Mouse (Mus musculus): ENCODE results near the gene Duoxa1. TPM values are rescaled to one million over a fixed set of nuclear protein-coding genes. Genes with fewer than 3 reads are reported as not detected.
"Not testable (repeated sequence)": the region's sequence is repeated elsewhere in the genome, so short reads cannot be mapped to it uniquely, and the experiment has no call there.

Duoxa1 gene
- polyA plus RNA-seq, 1 experiment from 2014 or later, result not detected

DNA sequence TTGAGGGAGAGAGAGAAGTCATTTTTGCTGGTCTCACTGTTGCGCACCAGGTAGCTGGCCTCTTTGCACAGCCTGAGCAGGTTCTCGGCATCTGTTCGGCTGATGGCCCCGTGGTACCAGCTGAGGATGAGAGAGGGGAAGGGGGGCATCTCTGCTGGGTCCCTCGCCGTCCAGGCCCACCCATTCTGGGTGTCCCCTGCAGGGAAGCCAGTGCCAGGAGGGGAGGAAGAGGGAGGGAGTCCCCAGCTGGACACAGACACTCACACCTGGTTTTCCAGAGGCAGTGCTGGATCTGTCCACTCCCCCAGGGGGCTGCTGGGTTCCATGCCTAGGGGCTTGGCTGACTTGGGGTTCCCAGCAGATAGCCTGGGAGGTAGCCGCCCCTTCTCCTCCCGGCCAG, 40.2 kb upstream of the Duoxa1 start:
- Histone ChIP-seq H3K4me2 (no peak overlapping the region), H3K27me3 (replicated peaks; ENCODE audit: control insufficient read depth, insufficient read depth, low read length) (no peaks in the 10 kb centered on the region), H3K27ac (ENCODE audit: low read depth, low read length) (no peak overlapping the region), H3K4me3 (ENCODE audit: low read depth, low read length) (no peak overlapping the region), H3K4me1 (replicated peaks; ENCODE audit: control insufficient read depth, insufficient read depth, low read length) (peaks cover 12% of the 10 kb centered on the region), H3K9ac (ENCODE audit: low read depth, low read length) (no peak overlapping the region), H3K9me3 (ENCODE audit: control insufficient read depth, low read length) (no peaks in the 10 kb centered on the region), H3K36me3 (ENCODE audit: control insufficient read depth, insufficient read depth, low read length) (peaks cover 3% of the 10 kb centered on the region)
- DNase-seq (ENCODE audit: low spot score) (no peak), ATAC-seq (replicated peaks; ENCODE audit: low FRiP score) (no peak)
- 91% methylated on average over 8 of the region's 8 CpGs for WGBS

DNA sequence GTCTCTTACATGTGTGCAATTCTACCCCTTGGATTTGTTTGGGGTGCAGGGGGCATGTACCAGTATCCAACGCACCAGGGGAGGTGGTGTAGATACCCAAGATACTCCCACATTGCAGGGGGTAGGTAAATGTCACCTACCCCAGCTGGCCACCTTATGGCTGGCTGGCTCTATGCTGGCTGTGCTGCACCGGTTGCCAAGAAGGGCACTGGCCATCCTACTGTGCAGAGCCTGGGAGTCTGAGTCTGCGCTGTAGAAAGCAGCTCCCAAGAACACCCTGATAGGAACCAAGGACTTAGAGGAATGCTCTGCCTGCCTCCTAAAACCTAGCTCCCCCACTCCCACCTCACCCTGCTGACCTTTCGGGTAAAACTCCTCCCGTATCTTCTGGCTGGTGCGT, 39.5 kb upstream of the Duoxa1 start:
- no peak overlapping the region for H3K4me3 ChIP-seq (ENCODE audit: low read depth, low read length)
- H3K27ac ChIP-seq (ENCODE audit: low read depth, low read length), result no peak overlapping the region
- H3K9me3 ChIP-seq (ENCODE audit: control insufficient read depth, low read length), result no peaks in the 10 kb centered on the region
- H3K36me3 ChIP-seq (ENCODE audit: control insufficient read depth, insufficient read depth, low read length), result peaks cover 3% of the 10 kb centered on the region
- no peak overlapping the region for H3K9ac ChIP-seq (ENCODE audit: low read depth, low read length)
- DNase-seq (ENCODE audit: low spot score), result no peak
- 77% methylated on average over 6 of the region's 6 CpGs for WGBS
- ATAC-seq (replicated peaks; ENCODE audit: low FRiP score), result no peak
- no peak overlapping the region for H3K4me2 ChIP-seq
- H3K4me1 ChIP-seq (replicated peaks; ENCODE audit: control insufficient read depth, insufficient read depth, low read length), result peaks cover 12% of the 10 kb centered on the region
- H3K27me3 ChIP-seq (replicated peaks; ENCODE audit: control insufficient read depth, insufficient read depth, low read length), result no peaks in the 10 kb centered on the region

DNA sequence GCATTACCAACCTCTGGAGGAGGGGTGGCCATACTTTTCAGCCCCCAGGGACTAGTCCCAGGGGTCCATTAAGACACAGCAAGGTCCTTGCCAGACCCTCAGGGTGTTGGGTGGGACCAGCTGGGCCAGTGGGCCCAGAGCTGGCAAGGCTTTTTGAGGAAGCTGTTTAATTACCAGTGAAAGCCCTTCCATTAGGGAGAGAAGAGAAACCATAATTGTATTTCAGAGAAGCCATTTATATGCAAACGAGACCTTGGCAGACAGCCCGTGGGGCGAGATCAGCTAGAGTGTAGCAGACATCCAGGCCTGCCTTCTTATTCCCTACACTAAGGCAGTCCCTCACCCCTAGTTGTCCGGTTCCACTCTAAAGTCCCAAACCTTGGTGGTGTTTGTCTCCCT, 38.4 kb upstream of the Duoxa1 start:
- Histone ChIP-seq H3K4me1 (replicated peaks; ENCODE audit: control insufficient read depth, insufficient read depth, low read length) (peaks cover 12% of the 10 kb centered on the region), H3K4me3 (ENCODE audit: low read depth, low read length) (no peak overlapping the region), H3K4me2 (no peak overlapping the region), H3K9me3 (ENCODE audit: control insufficient read depth, low read length) (no peaks in the 10 kb centered on the region), H3K27ac (ENCODE audit: low read depth, low read length) (no peak overlapping the region), H3K36me3 (ENCODE audit: control insufficient read depth, insufficient read depth, low read length) (peaks cover 3% of the 10 kb centered on the region), H3K9ac (ENCODE audit: low read depth, low read length) (no peak overlapping the region), H3K27me3 (replicated peaks; ENCODE audit: control insufficient read depth, insufficient read depth, low read length) (no peaks in the 10 kb centered on the region)
- 84% methylated on average over 4 of the region's 4 CpGs for WGBS
- DNase-seq (ENCODE audit: low spot score), result no peak
- no peak for ATAC-seq (replicated peaks; ENCODE audit: low FRiP score)

- H3K4me2 ChIP-seq, result no peak overlapping the region
- 77% methylated on average over 5 of the region's 5 CpGs for WGBS
- H3K27ac ChIP-seq (ENCODE audit: low read depth, low read length), result no peak overlapping the region
- no peaks in the 10 kb centered on the region for H3K27me3 ChIP-seq (replicated peaks; ENCODE audit: control insufficient read depth, insufficient read depth, low read length)
- DNase-seq (ENCODE audit: low spot score), result no peak
- H3K36me3 ChIP-seq (ENCODE audit: control insufficient read depth, insufficient read depth, low read length), result peaks cover 3% of the 10 kb centered on the region
- no peak for ATAC-seq (replicated peaks; ENCODE audit: low FRiP score)
- H3K4me3 ChIP-seq (ENCODE audit: low read depth, low read length), result no peak overlapping the region
- H3K9me3 ChIP-seq (ENCODE audit: control insufficient read depth, low read length), result no peaks in the 10 kb centered on the region
- peaks cover 12% of the 10 kb centered on the region for H3K4me1 ChIP-seq (replicated peaks; ENCODE audit: control insufficient read depth, insufficient read depth, low read length)
- no peak overlapping the region for H3K9ac ChIP-seq (ENCODE audit: low read depth, low read length)
These were observed 37.8 kb upstream of the Duoxa1 start for GRCm38 (mm10) chr2:122351156-122351930.

GRCm38 (mm10) chr2:122349136-122349785, 35.7 kb upstream of the Duoxa1 start:
- Histone ChIP-seq H3K4me2 (peak overlapping the region; percentile 83), H3K9ac (ENCODE audit: low read depth, low read length) (peak overlapping the region; percentile 77), H3K36me3 (ENCODE audit: control insufficient read depth, insufficient read depth, low read length) (peaks cover 3% of the 10 kb centered on the region), H3K9me3 (ENCODE audit: control insufficient read depth, low read length) (no peaks in the 10 kb centered on the region), H3K27ac (ENCODE audit: low read depth, low read length) (peak overlapping the region; percentile 66; the same call in 1 of the 2 replicates), H3K4me3 (ENCODE audit: low read depth, low read length) (peak overlapping the region; percentile 58), H3K4me1 (replicated peaks; ENCODE audit: control insufficient read depth, insufficient read depth, low read length) (peaks cover 12% of the 10 kb centered on the region), H3K27me3 (replicated peaks; ENCODE audit: control insufficient read depth, insufficient read depth, low read length) (no peaks in the 10 kb centered on the region)
- WGBS, result 14% methylated on average over 14 of the region's 14 CpGs
- peak; percentile 60 for ATAC-seq (replicated peaks; ENCODE audit: low FRiP score)
- DNase-seq (ENCODE audit: low spot score), result peak; percentile 64

GRCm38 (mm10) chr2:122348531-122349131, 35.1 kb upstream of the Duoxa1 start:
- no peaks in the 10 kb centered on the region for H3K9me3 ChIP-seq (ENCODE audit: control insufficient read depth, low read length)
- H3K27me3 ChIP-seq (replicated peaks; ENCODE audit: control insufficient read depth, insufficient read depth, low read length), result no peaks in the 10 kb centered on the region
- peak overlapping the region; percentile 66; the same call in 1 of the 2 replicates for H3K27ac ChIP-seq (ENCODE audit: low read depth, low read length)
- WGBS, result under 1% methylated on average over 57 of the region's 63 CpGs
- peak overlapping the region; percentile 83 for H3K4me2 ChIP-seq
- peaks cover 12% of the 10 kb centered on the region for H3K4me1 ChIP-seq (replicated peaks; ENCODE audit: control insufficient read depth, insufficient read depth, low read length)
- H3K4me3 ChIP-seq (ENCODE audit: low read depth, low read length), result peak overlapping the region; percentile 58
- peaks cover 3% of the 10 kb centered on the region; the same call in 1 of the 2 replicates for H3K36me3 ChIP-seq (ENCODE audit: control insufficient read depth, insufficient read depth, low read length)
- peak overlapping the region; percentile 77 for H3K9ac ChIP-seq (ENCODE audit: low read depth, low read length)
- ATAC-seq (replicated peaks; ENCODE audit: low FRiP score), result peak; percentile 89
- DNase-seq (ENCODE audit: low spot score), result peak; percentile 88

- no peak overlapping the region for H3K4me2 ChIP-seq
- no peak for DNase-seq (ENCODE audit: low spot score)
- no peaks in the 10 kb centered on the region for H3K27me3 ChIP-seq (replicated peaks; ENCODE audit: control insufficient read depth, insufficient read depth, low read length)
- ATAC-seq (replicated peaks; ENCODE audit: low FRiP score), result no peak
- H3K36me3 ChIP-seq (ENCODE audit: control insufficient read depth, insufficient read depth, low read length), result no peaks in the 10 kb centered on the region
- H3K9me3 ChIP-seq (ENCODE audit: control insufficient read depth, low read length), result no peaks in the 10 kb centered on the region
- no peak overlapping the region for H3K4me3 ChIP-seq (ENCODE audit: low read depth, low read length)
- WGBS, result 76% methylated on average over 3 of the region's 3 CpGs
- peaks cover 12% of the 10 kb centered on the region for H3K4me1 ChIP-seq (replicated peaks; ENCODE audit: control insufficient read depth, insufficient read depth, low read length)
- no peak overlapping the region for H3K27ac ChIP-seq (ENCODE audit: low read depth, low read length)
- H3K9ac ChIP-seq (ENCODE audit: low read depth, low read length), result no peak overlapping the region
These were observed 33.7 kb upstream of the Duoxa1 start for GRCm38 (mm10) chr2:122347257-122347656.

- peaks cover 12% of the 10 kb centered on the region for H3K4me1 ChIP-seq (replicated peaks; ENCODE audit: control insufficient read depth, insufficient read depth, low read length)
- not testable (repeated sequence) for H3K9me3 ChIP-seq (ENCODE audit: control insufficient read depth, low read length); H3K9ac ChIP-seq (ENCODE audit: low read depth, low read length); H3K27me3 ChIP-seq (replicated peaks; ENCODE audit: control insufficient read depth, insufficient read depth, low read length); DNase-seq (ENCODE audit: low spot score); H3K4me2 ChIP-seq; ATAC-seq (replicated peaks; ENCODE audit: low FRiP score); H3K36me3 ChIP-seq (ENCODE audit: control insufficient read depth, insufficient read depth, low read length); H3K4me3 ChIP-seq (ENCODE audit: low read depth, low read length); H3K27ac ChIP-seq (ENCODE audit: low read depth, low read length)
- WGBS, result 81% methylated on average over 6 of the region's 6 CpGs
These were observed 32.6 kb upstream of the Duoxa1 start for GRCm38 (mm10) chr2:122346164-122346563.
